Mouse (Mus musculus) liver, postnatal 0 days (tissue): ENCODE data around the gene Gabrd. TPM values are rescaled to one million over a fixed set of nuclear protein-coding genes. Genes with fewer than 3 reads are reported as not detected.

Experiments used
- ATAC-seq: fragments of 200-750 bp; cut with Nextera tagmentation; 2 replicates; pipeline ENCODE4 v1.8.0; 2017; ENCODE audit warnings: mild to moderate bottlenecking, moderate library complexity
- DNase-seq: peaks from one replicate; pipeline ENCODE4 v3.0.0-alpha.2; 2016
- H3K27ac ChIP-seq: fragments of 300-500 bp; sonication (generic); 2 replicates; pipeline ENCODE4 v1.5.1; 2014; ENCODE audit warnings: antibody characterized with exemption, moderate library complexity, mild to moderate bottlenecking, low read depth
- H3K27me3 ChIP-seq: fragments of 300-500 bp; sonication (generic); 2 replicates; pipeline ENCODE4 v1.6.1; 2014; ENCODE audit warnings: low read length, control low read depth, mixed read lengths; ENCODE audit not compliant: insufficient read depth
- H3K36me3 ChIP-seq: fragments of 300-500 bp; sonication (generic); replicated peaks from 2 replicates; pipeline ENCODE4 v1.6.1; 2014; ENCODE audit warnings: mild to moderate bottlenecking, control low read depth, low read length, moderate library complexity, mixed read lengths; ENCODE audit not compliant: insufficient read depth
- H3K4me1 ChIP-seq: fragments of 300-500 bp; sonication (generic); 2 replicates; pipeline ENCODE4 v1.6.1; 2014; ENCODE audit warnings: antibody characterized with exemption, mild to moderate bottlenecking, control low read depth; ENCODE audit not compliant: insufficient read depth
- H3K4me2 ChIP-seq: fragments of 300-500 bp; sonication (generic); 2 replicates; pipeline ENCODE4 v1.6.1; 2014; ENCODE audit warnings: low read depth, mild to moderate bottlenecking, low read length, moderate library complexity, mixed read lengths
- H3K4me3 ChIP-seq: fragments of 300-500 bp; sonication (generic); 2 replicates; pipeline ENCODE4 v1.5.1; 2014; ENCODE audit warnings: low read depth, low read length
- H3K9ac ChIP-seq: fragments of 300-500 bp; sonication (generic); replicated peaks from 2 replicates; pipeline ENCODE4 v1.6.1; 2014; ENCODE audit warnings: mild to moderate bottlenecking, moderate library complexity
- H3K9me3 ChIP-seq: fragments of 300-500 bp; sonication (generic); 2 replicates; pipeline ENCODE4 v1.6.1; 2016; ENCODE audit warnings: mild to moderate bottlenecking, control low read depth, low read length, mixed read lengths
- CTCF ChIP-seq: sonication (generic); IDR thresholded peaks from 2 replicates; pipeline ENCODE4 v1.5.1; 2016; ENCODE audit warnings: antibody characterized with exemption, low read depth
- EP300 ChIP-seq: IDR thresholded peaks from 2 replicates; pipeline ENCODE4 v1.6.1; 2016; ENCODE audit warnings: antibody characterized with exemption, low read depth, mild to moderate bottlenecking
- WGBS: fragments of 180-500 bp; shearing (Covaris S2); extraction: QIAGEN DNeasy Blood & Tissue Kit; methylation state at CpG from one replicate; pipeline ENCODE4 v1.1.7; 2014; ENCODE audit not compliant: insufficient replicate concordance; 5-methylcytosine and 5-hydroxymethylcytosine counted together
- polyA plus RNA-seq: library from polyadenylated mRNA; unstranded; fragments of >200 nt; fragmentation: Nextera tagmentation; extraction: Ambion mirVana; gene quantifications from 2 replicates; pipeline ENCODE4 v1.2.1, GENCODE M21; 2015

The Gabrd gene
- polyA plus RNA-seq, 1 experiment from 2014 or later, result 0.07 TPM

- ATAC-seq, result no peak
- Histone ChIP-seq H3K27ac (no peak overlapping the region), H3K4me1 (no peaks in the 10 kb centered on the region), H3K9ac (no peak overlapping the region), H3K4me2 (no peak overlapping the region), H3K4me3 (no peak overlapping the region), H3K36me3 (no peaks in the 10 kb centered on the region), H3K9me3 (no peaks in the 10 kb centered on the region), H3K27me3 (no peaks in the 10 kb centered on the region)
- DNase-seq, result no peak
- TF ChIP-seq CTCF, result no peak
- TF ChIP-seq EP300, result no peak
- WGBS, result 31% methylated on average over 6 of the region's 6 CpGs
These were observed 43.9 kb downstream of the Gabrd start for GRCm38 (mm10) chr4:155354035-155354434.

- Histone ChIP-seq H3K4me1 (no peaks in the 10 kb centered on the region), H3K9ac (no peak overlapping the region), H3K36me3 (no peaks in the 10 kb centered on the region), H3K27ac (no peak overlapping the region), H3K4me3 (no peak overlapping the region), H3K4me2 (no peak overlapping the region), H3K9me3 (no peaks in the 10 kb centered on the region), H3K27me3 (no peaks in the 10 kb centered on the region)
- no peak for ATAC-seq
- WGBS, result 28% methylated on average over 3 of the region's 3 CpGs
- TF ChIP-seq EP300 (no peak), CTCF (no peak)
- no peak for DNase-seq
These were observed 45.3 kb downstream of the Gabrd start for GRCm38 (mm10) chr4:155352581-155352980.

GRCm38 (mm10) chr4:155346350-155346749, 51.6 kb downstream of the Gabrd start:
- Histone ChIP-seq H3K27me3 (peaks cover 23% of the 10 kb centered on the region), H3K27ac (no peak overlapping the region), H3K4me2 (no peak overlapping the region), H3K4me3 (no peak overlapping the region), H3K9me3 (no peaks in the 10 kb centered on the region), H3K9ac (no peak overlapping the region), H3K36me3 (no peaks in the 10 kb centered on the region), H3K4me1 (no peaks in the 10 kb centered on the region)
- no peak for ATAC-seq
- 34% methylated on average over 12 of the region's 12 CpGs for WGBS
- TF ChIP-seq CTCF, result no peak
- TF ChIP-seq EP300, result no peak
- no peak for DNase-seq

GRCm38 (mm10) chr4:155345608-155345953, 52.3 kb downstream of the Gabrd start:
- Histone ChIP-seq H3K4me2 (peak overlapping the region; percentile 45), H3K27me3 (peaks cover 23% of the 10 kb centered on the region), H3K9me3 (no peaks in the 10 kb centered on the region), H3K4me1 (no peaks in the 10 kb centered on the region), H3K4me3 (peak overlapping the region; percentile 22; the same call in 1 of the 2 replicates), H3K9ac (no peak overlapping the region), H3K27ac (no peak overlapping the region), H3K36me3 (no peaks in the 10 kb centered on the region)
- ATAC-seq (no peak), DNase-seq (no peak)
- WGBS, result 4% methylated on average over 16 of the region's 16 CpGs
- no peak for TF ChIP-seq CTCF
- TF ChIP-seq EP300, result no peak

- no peak for DNase-seq
- Histone ChIP-seq H3K4me2 (peak overlapping the region; percentile 45), H3K9ac (no peak overlapping the region), H3K36me3 (no peaks in the 10 kb centered on the region), H3K9me3 (no peaks in the 10 kb centered on the region), H3K4me1 (no peaks in the 10 kb centered on the region), H3K27me3 (peaks cover 23% of the 10 kb centered on the region), H3K4me3 (peak overlapping the region; percentile 22; the same call in 1 of the 2 replicates), H3K27ac (no peak overlapping the region)
- WGBS, result 19% methylated on average over 47 of the region's 47 CpGs
- no peak for TF ChIP-seq EP300
- ATAC-seq, result no peak
These were observed 53.0 kb downstream of the Gabrd start for GRCm38 (mm10) chr4:155344716-155345607.

GRCm38 (mm10) chr4:155344299-155344600, 53.7 kb downstream of the Gabrd start:
- no peak for TF ChIP-seq CTCF
- no peak for TF ChIP-seq EP300
- H3K27me3 ChIP-seq, result peaks cover 23% of the 10 kb centered on the region
- H3K9ac ChIP-seq, result no peak overlapping the region
- WGBS, result 48% methylated on average over 3 of the region's 3 CpGs
- no peak for DNase-seq
- ATAC-seq, result no peak
- no peaks in the 10 kb centered on the region for H3K9me3 ChIP-seq
- H3K27ac ChIP-seq, result no peak overlapping the region
- H3K4me1 ChIP-seq, result no peaks in the 10 kb centered on the region
- no peak overlapping the region for H3K4me3 ChIP-seq
- H3K36me3 ChIP-seq, result no peaks in the 10 kb centered on the region
- no peak overlapping the region for H3K4me2 ChIP-seq
